Mouse (Mus musculus) spleen, adult 2 months (tissue): Measurements from ENCODE around the gene Dnah7b.

Experiments used
- CTCF ChIP-seq: fragments of 200-500 bp; IDR thresholded peaks from 2 replicates; pipeline ENCODE4 v1.5.1; 2011; ENCODE audit warnings: mild to moderate bottlenecking, inconsistent platforms; ENCODE audit not compliant: insufficient read depth, insufficient read length, insufficient replicate concordance; ENCODE audit errors: extremely low read depth
- POLR2A ChIP-seq: fragments of 200-500 bp; IDR thresholded peaks from 2 replicates; pipeline ENCODE4 v1.6.1; 2011; ENCODE audit warnings: low read depth, low read length, inconsistent platforms

DNA sequence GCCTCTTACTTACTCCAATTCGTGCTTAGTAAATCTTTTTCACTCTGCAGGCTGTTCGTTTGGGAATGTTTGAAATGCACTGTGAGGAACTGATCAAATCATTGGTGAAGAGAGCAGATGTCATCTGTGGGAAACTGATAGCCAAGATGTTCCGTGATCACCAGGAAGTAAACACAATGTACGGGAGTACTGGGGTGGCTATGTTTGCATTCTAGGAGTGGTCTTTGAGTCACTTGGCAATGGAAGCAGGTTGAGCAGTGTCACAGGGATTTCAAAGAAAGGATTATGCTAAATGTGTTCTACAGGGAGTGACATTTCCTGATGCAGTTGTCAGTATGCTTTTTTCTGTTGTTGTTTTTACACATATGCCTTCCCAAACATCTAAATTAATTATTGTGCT lies 61.9 kb downstream of the Dnah7b start:
- no peak for TF ChIP-seq CTCF
- TF ChIP-seq POLR2A = no peak
